Comparison of ENCODE assay signal across 8 mouse cellular contexts in the genomic region with DNA sequence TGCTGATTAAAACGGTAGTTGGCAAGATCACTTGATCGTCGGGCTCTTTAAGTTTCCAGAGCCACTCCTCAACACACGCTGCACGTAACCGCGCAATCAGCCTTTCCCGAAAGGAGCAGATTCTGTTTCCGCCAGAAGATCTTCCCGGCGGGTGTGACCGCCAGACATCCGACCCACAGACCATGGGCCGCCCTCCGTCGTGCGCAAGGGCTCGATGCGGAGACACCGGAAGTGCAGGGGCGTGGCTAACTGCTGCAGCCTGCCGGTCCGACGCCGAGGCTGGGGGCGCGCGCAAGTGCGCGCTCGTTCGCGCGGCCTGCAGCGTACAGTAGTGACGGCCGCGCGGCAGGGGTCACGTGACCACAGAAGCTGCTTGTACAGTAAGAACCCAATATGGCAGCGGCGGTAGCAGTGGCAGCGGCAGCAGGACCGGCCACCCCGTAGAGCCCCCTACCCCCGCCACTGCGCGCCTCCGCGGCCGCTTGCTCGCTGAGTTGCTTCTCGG. TPM values are rescaled to one million over a fixed set of nuclear protein-coding genes. Genes with fewer than 3 reads are reported as not detected.
DNase-seq lines count a peak whose midpoint lies in the region; ATAC-seq lines count a peak whose summit lies in the region.

A gene (plus strand): TSS at position 328 of the 505 bp plus-strand sequence.

- peaks cover 16% of the 10 kb centered on the region; the same call in 1 of the 2 replicates for H3K4me1 ChIP-seq in heart, embryonic 10.5 days
- H3K4me1 ChIP-seq in kidney, embryonic 15.5 days = peaks cover 18% of the 10 kb centered on the region

- no peaks in the 10 kb centered on the region for H3K9me3 ChIP-seq in heart, embryonic 10.5 days
- H3K9me3 ChIP-seq in kidney, embryonic 15.5 days (replicated peaks) = no peaks in the 10 kb centered on the region

- H3K36me3 ChIP-seq in heart, embryonic 10.5 days = peaks cover 10% of the 10 kb centered on the region
- H3K36me3 ChIP-seq in kidney, embryonic 15.5 days = peaks cover 7% of the 10 kb centered on the region

- ATAC-seq in erythroblast, adult 5-6 weeks (replicated peaks; ENCODE audit: low FRiP score, poor library complexity, severe bottlenecking) = peak; percentile 93
- peak; percentile 96 for ATAC-seq in kidney, embryonic 15.5 days (replicated peaks; ENCODE audit: low FRiP score)
- peak; percentile 91 for ATAC-seq in monocyte, adult 5-6 weeks (replicated peaks; ENCODE audit: insufficient number of reproducible peaks, low FRiP score, low TSS enrichment, poor library complexity, severe bottlenecking)

- H3K4me2 ChIP-seq in kidney, embryonic 15.5 days = peak within 1 kb of the TSS; percentile 57

- H3K27ac ChIP-seq in heart, embryonic 10.5 days = peak within 1 kb of the TSS; percentile 97
- H3K27ac ChIP-seq in kidney, embryonic 15.5 days = peak within 1 kb of the TSS; percentile 99

- peak within 1 kb of the TSS; percentile 96 for H3K9ac ChIP-seq in kidney, embryonic 15.5 days

- H3K27me3 ChIP-seq in heart, embryonic 10.5 days (ENCODE audit: insufficient read depth, poor library complexity, severe bottlenecking) = no peaks in the 10 kb centered on the region
- H3K27me3 ChIP-seq in kidney, embryonic 15.5 days = no peaks in the 10 kb centered on the region

- peak; percentile 99 for DNase-seq in B cell, adult 2 months
- DNase-seq in brain, adult 2 months (ENCODE audit: low read depth, low spot score) = peak; percentile 100
- DNase-seq in heart, embryonic 10.5 days (ENCODE audit: low spot score) = peak; percentile 99
- peak; percentile 99 for DNase-seq in liver
- peak; percentile 98 to 99 for DNase-seq in spleen, postnatal 4 days (ENCODE audit: low spot score in 2 of 2)

- H3K4me3 ChIP-seq in heart, embryonic 10.5 days = peak within 1 kb of the TSS; percentile 83
- peak within 1 kb of the TSS; percentile 97 for H3K4me3 ChIP-seq in kidney, embryonic 15.5 days (replicated peaks)

- WGBS in heart, embryonic 10.5 days = under 1% methylated on average over 53 of the region's 53 CpGs
- under 1% methylated on average over 53 of the region's 53 CpGs for WGBS in kidney, embryonic 15.5 days

RNA-seq across cellular contexts. Expression of the gene that starts here (rescaled TPM):
- total RNA-seq in erythroblast, adult 5-6 weeks (2015; ENCODE audit: low replicate concordance) = 21.9 and 23.0 TPM in 2 replicates
- 25.2 and 36.8 TPM in 2 replicates for total RNA-seq in erythroblast, adult 5-6 weeks (2017; ENCODE audit: low replicate concordance)
- polyA plus RNA-seq in heart, embryonic 10.5 days (2016; fragmentation: Nextera tagmentation; extraction: Ambion mirVana) = 16.8 and 22.1 TPM in 2 replicates
- polyA plus RNA-seq in kidney, embryonic 15.5 days (2015; fragmentation: Nextera tagmentation; extraction: Ambion mirVana) = 19.1 and 20.0 TPM in 2 replicates
- 29.1 to 67.5 TPM (median 32.2 TPM) in 3 replicates for total RNA-seq in monocyte, adult 5-6 weeks (2017)

Comparison
In these comparisons a context has a peak if more than half of its experiments do, and no peak if none do; other contexts are left out.
1. Peak in every context shown above with its lines: DNase-seq, ATAC-seq, H3K4me3 ChIP-seq and H3K27ac ChIP-seq.